Mouse (Mus musculus): ENCODE measurements around the gene LTO1.

DNA sequence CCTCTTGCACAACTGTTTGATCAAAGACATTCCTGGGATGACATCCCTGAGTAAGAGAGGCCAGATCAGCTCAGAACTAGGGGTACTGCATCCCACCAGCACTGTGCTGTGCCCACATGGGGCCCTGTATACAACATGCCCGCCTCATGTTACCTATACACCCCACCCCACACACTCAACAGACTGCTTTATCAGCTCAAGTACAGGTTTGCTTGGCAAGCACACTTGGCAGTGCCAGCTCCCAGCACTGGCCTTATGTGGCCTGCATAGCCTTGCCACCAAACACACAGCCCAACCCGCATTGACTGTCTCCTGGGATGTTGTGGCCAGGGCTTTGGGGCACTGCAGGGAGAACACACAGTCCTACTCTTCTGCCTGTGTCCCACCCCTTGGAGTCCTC, 12.7 kb downstream of the LTO1 start:
- no peak for TF ChIP-seq EP300 (IDR thresholded peaks at IDR 0.05; ENCODE audit: low read depth)
- no peak for TF ChIP-seq CTCF (IDR thresholded peaks at IDR 0.05; ENCODE audit: low read depth)
